Mouse (Mus musculus): ENCODE results near the gene Fam83c. TPM values are rescaled to one million over a fixed set of nuclear protein-coding genes. Genes with fewer than 3 reads are reported as not detected.

Fam83c gene
- total RNA-seq, 4 experiments from 2014 or later: not detected

GRCm38 (mm10) chr2:155794674-155795445 is 39.8 kb downstream of the Fam83c start:
- DNase-seq (ENCODE audit: low spot score in 2 of 2): no peak

DNA sequence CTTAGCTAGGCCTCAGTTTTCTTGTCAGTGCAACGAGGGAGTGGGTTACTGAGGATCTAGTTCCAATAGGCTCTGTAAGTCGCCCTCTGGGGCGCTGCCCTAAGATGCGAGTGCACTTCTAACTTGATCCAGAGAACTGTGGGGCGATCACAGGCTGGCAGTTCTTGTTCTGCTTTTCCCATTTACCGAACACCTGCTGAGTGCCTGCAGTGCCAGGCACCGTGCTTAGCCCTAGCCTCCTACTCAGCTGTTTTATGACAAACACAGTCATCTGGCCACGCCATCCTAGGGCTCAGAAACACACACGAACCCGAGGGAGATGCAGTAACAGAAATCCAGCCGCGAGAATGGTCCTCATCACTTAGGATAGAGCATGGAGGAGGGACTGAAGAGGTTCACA is 41.8 kb downstream of the Fam83c start:
- no peak for DNase-seq (ENCODE audit: low spot score in 2 of 2)

DNA sequence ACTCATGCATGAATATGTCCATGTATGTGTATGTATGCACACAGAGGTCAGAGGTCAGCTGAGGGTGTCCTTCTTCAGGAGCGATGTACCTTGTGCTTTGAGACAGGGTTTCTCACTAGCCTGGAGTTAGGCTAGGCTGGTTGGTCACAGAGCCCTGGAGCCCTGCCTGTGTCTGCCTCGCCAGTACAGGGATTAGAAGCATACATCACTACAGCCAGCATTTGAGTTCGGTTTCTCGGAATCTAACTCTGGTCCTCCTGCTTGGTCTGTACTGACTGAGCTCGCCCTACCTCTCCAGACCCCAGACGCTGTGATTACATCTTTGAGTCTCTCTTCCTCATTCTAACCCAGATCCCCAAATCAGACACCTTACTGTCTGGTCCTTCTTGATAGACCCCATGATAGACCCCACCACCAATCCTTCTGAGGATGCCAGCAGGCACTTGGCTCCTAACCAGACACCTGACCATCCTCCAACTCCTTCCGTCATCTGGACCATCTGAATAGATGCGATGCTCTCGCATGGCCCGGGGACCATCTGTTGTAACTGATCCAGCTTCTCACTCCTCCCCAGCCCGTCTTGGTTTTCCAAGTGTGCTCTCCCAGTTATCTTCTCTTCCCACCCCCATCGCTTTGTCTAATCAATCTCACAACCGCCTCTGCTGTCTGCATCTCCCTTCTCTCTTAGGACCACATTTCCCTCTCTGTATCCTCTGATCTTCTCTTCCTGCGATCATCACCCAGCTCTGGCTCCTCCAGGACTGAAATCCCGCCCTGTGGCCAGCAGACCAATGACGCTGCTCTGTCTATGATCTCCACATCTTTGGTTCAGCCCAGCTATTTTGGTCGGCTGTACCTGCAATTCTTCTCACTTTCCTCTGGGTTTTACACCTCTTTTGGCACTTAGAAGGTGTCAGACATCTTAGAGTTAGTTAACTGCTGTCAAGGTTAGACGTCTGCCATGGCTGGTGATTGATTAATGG is 46.4 kb downstream of the Fam83c start:
- DNase-seq (ENCODE audit: low spot score in 2 of 2): no peak

GRCm38 (mm10) chr2:155786905-155787304 is 47.7 kb downstream of the Fam83c start:
- DNase-seq (ENCODE audit: low spot score in 2 of 2): no peak

GRCm38 (mm10) chr2:155784534-155784933 is 50.1 kb downstream of the Fam83c start:
- DNase-seq (ENCODE audit: low spot score in 2 of 2): peak in 1 of 2 experiments; percentile 70

GRCm38 (mm10) chr2:155779506-155779905 is 55.1 kb downstream of the Fam83c start:
- DNase-seq (ENCODE audit: low spot score in 2 of 2): no peak

- DNase-seq (ENCODE audit: low spot score in 2 of 2): no peak
Measured at GRCm38 (mm10) chr2:155779066-155779465, 55.6 kb downstream of the Fam83c start.

DNA sequence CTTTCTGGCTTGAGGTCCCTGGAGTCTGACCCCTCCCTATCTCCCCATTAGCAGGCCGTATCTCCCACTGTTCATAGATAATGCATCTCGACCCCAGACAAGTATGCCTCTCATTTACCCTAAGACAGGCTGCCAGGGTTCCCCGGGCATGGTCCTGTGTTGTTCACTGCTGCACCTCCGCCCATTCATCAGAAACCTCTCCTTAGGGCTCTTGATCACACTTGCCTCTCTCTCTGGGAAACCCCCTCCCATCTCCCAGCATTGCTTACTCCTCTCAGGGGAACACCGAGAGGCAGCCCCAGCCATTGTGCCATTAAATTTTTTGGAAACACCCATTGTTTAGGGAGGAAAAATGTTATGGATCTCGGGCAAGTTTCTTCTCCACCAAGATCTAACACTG is 56.6 kb downstream of the Fam83c start:
- DNase-seq (ENCODE audit: low spot score in 2 of 2): no peak

- no peak for DNase-seq (ENCODE audit: low spot score in 2 of 2)
Measured at GRCm38 (mm10) chr2:155777688-155777985, 57.0 kb downstream of the Fam83c start.

Other genes starting within 250 kb of the Fam83c start
- gene Gss, start 242.0 kb downstream of the Fam83c start, total RNA-seq (2022): 10 to 100 TPM; 14.6 to 15.7 (median 15.0) TPM
- 10 to 100 TPM in 1 of 4 experiments, 1 to 10 TPM in 3; 3.7 to 13.0 (median 7.2) TPM for gene Myh7b, start 223.6 kb downstream of the Fam83c start, total RNA-seq (2022)
- 100 to 1,000 TPM; 148 to 150 (median 149) TPM for gene Trpc4ap, start 142.5 kb downstream of the Fam83c start, total RNA-seq (2022)
- 10 to 100 TPM; 21.9 to 23.9 (median 23.3) TPM for gene Edem2, start 105.4 kb downstream of the Fam83c start, total RNA-seq (2022)
- not detected for gene Gm17581, start 99.0 kb downstream of the Fam83c start, total RNA-seq (2022)
- gene Procr, start 83.7 kb downstream of the Fam83c start, total RNA-seq (2022): 1 to 10 TPM in 3 of 4 experiments, under 1 TPM in 1; 0.76 to 2.5 (median 1.9) TPM
- 10 to 100 TPM; 29.2 to 30.8 (median 29.9) TPM for gene Mmp24, start 59.5 kb downstream of the Fam83c start, total RNA-seq (2022)
- gene BC029722, start 15.4 kb downstream of the Fam83c start, total RNA-seq (2022): 10 to 100 TPM; 56.9 to 63.1 (median 60.3) TPM
- 10 to 100 TPM; 78.6 to 93.2 (median 86.3) TPM for gene Eif6, start 7.9 kb downstream of the Fam83c start, total RNA-seq (2022)
- 10 to 100 TPM; 82.6 to 97.0 (median 87.0) TPM for gene Uqcc1, start 95.5 kb upstream of the Fam83c start, total RNA-seq (2022)
- not detected for gene Gm15557, start 105.9 kb upstream of the Fam83c start, total RNA-seq (2022)
- under 1 TPM; 0.20 to 0.37 (median 0.24) TPM for gene Gdf5, start 110.5 kb upstream of the Fam83c start, total RNA-seq (2022)
- 10 to 100 TPM; 19.3 to 23.7 (median 19.8) TPM for gene Cep250, start 121.6 kb upstream of the Fam83c start, total RNA-seq (2022)
- 1 to 10 TPM; 1.5 to 2.4 (median 1.8) TPM for gene 6430550D23Rik, start 173.1 kb upstream of the Fam83c start, total RNA-seq (2022)
- gene Ergic3, start 173.2 kb upstream of the Fam83c start, total RNA-seq (2022): 100 to 1,000 TPM; 207 to 236 (median 220) TPM
- gene Fer1l4, start 218.1 kb upstream of the Fam83c start, total RNA-seq (2022): not detected
- 1 to 10 TPM; 2.9 to 4.0 (median 3.7) TPM for gene Spag4, start 230.3 kb upstream of the Fam83c start, total RNA-seq (2022)

All from left cerebral cortex, adult 8-10 months (tissue).